Mouse (Mus musculus) embryonic facial prominence, embryonic 11.5 days (tissue): Measurements from ENCODE around the gene Ndufaf2. TPM values are rescaled to one million over a fixed set of nuclear protein-coding genes. Genes with fewer than 3 reads are reported as not detected.
A peak's percentile ranks its signal among the peaks of the same experiment; 100 is the strongest.

Source experiments
- ATAC-seq: fragments of 200-750 bp; cut with Nextera tagmentation; replicated peaks from 2 replicates; pipeline ENCODE4 v1.8.0; 2017; ENCODE audit warnings: low read depth; ENCODE audit not compliant: insufficient number of reproducible peaks, low FRiP score, low TSS enrichment
- DNase-seq: peaks from one replicate; pipeline ENCODE4 v3.0.0-alpha.2; 2015; ENCODE audit warnings: low spot score
- H3K27ac ChIP-seq: fragments of 300-500 bp; sonication (generic); replicated peaks from 2 replicates; pipeline ENCODE4 v1.5.1; 2014; ENCODE audit warnings: mild to moderate bottlenecking, low read depth, low read length, control low read depth
- H3K27me3 ChIP-seq: fragments of 300-500 bp; sonication (generic); 2 replicates; pipeline ENCODE4 v1.6.1; 2014; ENCODE audit warnings: mild to moderate bottlenecking, low read length, moderate library complexity, mixed read lengths; ENCODE audit not compliant: control insufficient read depth, insufficient read depth
- H3K36me3 ChIP-seq: fragments of 300-500 bp; sonication (generic); replicated peaks from 2 replicates; pipeline ENCODE4 v1.6.1; 2014; ENCODE audit warnings: low read depth, mild to moderate bottlenecking, low read length, moderate library complexity, mixed read lengths; ENCODE audit not compliant: control insufficient read depth, insufficient read depth
- H3K4me1 ChIP-seq: fragments of 300-500 bp; sonication (generic); 2 replicates; pipeline ENCODE4 v1.6.1; 2014; ENCODE audit warnings: low read length, mixed read lengths; ENCODE audit not compliant: control insufficient read depth, insufficient read depth
- H3K4me2 ChIP-seq: fragments of 300-500 bp; sonication (generic); 2 replicates; pipeline ENCODE4 v1.6.1; 2014; ENCODE audit warnings: low read depth, mild to moderate bottlenecking, control low read depth, low read length, moderate library complexity
- H3K4me3 ChIP-seq: fragments of 300-500 bp; sonication (generic); 2 replicates; pipeline ENCODE4 v1.5.1; 2014; ENCODE audit warnings: low read depth, low read length, control low read depth
- H3K9ac ChIP-seq: fragments of 300-500 bp; sonication (generic); replicated peaks from 2 replicates; pipeline ENCODE4 v1.6.1; 2014; ENCODE audit warnings: mild to moderate bottlenecking, control low read depth, low read length
- H3K9me3 ChIP-seq: fragments of 300-500 bp; sonication (generic); replicated peaks from 2 replicates; pipeline ENCODE4 v1.6.1; 2016; ENCODE audit warnings: mild to moderate bottlenecking, low read length, inconsistent platforms, mixed read lengths; ENCODE audit not compliant: control insufficient read depth
- WGBS: fragments of 180-500 bp; shearing (Covaris S2); extraction: QIAGEN DNeasy Blood & Tissue Kit; methylation state at CpG from one replicate; pipeline ENCODE4 v1.1.7; 2014; 5-methylcytosine and 5-hydroxymethylcytosine counted together
- polyA plus RNA-seq: library from polyadenylated mRNA; unstranded; fragments of >200 nt; fragmentation: Nextera tagmentation; extraction: Ambion mirVana; gene quantifications from 2 replicates; pipeline ENCODE4 v1.2.1, GENCODE M21; 2014

Gene Ndufaf2
- 99.9 and 112 TPM in 2 replicates for polyA plus RNA-seq

GRCm38 (mm10) chr13:108158465-108159240 lies at the start of gene Ndufaf2, which contains the start of gene Ercc8:
Ndufaf2 (minus strand) TSS chr13:108158623.
Ercc8 (plus strand) TSS chr13:108158731.
- ATAC-seq (peak; percentile 97), DNase-seq (peak; percentile 97)
- Histone ChIP-seq H3K4me1 (no peaks in the 10 kb centered on the region), H3K9me3 (no peaks in the 10 kb centered on the region), H3K9ac (peak within 1 kb of the TSS; percentile 74), H3K36me3 (no peaks in the 10 kb centered on the region), H3K4me2 (peak within 1 kb of the TSS; percentile 72), H3K27ac (no peak within 1 kb of the TSS), H3K27me3 (no peaks in the 10 kb centered on the region), H3K4me3 (peak within 1 kb of the TSS; percentile 83)
- under 1% methylated on average over 47 of the region's 47 CpGs for WGBS

DNA sequence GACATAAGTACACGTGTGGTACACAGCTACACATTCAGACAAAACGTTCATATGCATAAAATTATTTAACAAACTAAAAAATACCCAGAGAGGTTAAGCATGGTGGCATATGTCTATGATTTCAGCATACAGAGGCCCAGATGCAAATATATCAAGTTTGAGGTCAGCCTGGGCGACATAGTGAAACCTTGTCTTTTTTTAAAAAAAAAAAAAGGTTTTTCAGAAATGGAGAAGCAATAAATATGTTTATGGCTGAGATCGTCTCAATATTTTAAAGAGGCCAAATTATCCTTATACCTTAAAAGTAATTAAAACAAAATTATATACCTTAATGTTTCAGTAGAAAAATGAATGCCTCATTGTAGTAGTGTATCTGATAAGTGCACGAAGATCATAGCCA lies 49.7 kb upstream of the Ndufaf2 start:
- no peaks in the 10 kb centered on the region for H3K4me1 ChIP-seq
- no peaks in the 10 kb centered on the region for H3K36me3 ChIP-seq
- H3K27ac ChIP-seq = no peak overlapping the region
- no peak for ATAC-seq
- WGBS = 69% methylated on average over 5 of the region's 5 CpGs
- H3K27me3 ChIP-seq = no peaks in the 10 kb centered on the region
- DNase-seq = no peak
- no peak overlapping the region for H3K9ac ChIP-seq
- no peaks in the 10 kb centered on the region for H3K9me3 ChIP-seq
- H3K4me3 ChIP-seq = no peak overlapping the region
- no peak overlapping the region for H3K4me2 ChIP-seq

- no peaks in the 10 kb centered on the region for H3K27me3 ChIP-seq
- 89% methylated on average over 2 of the region's 2 CpGs for WGBS
- H3K4me2 ChIP-seq = no peak overlapping the region
- no peak overlapping the region for H3K27ac ChIP-seq
- no peaks in the 10 kb centered on the region for H3K4me1 ChIP-seq
- ATAC-seq (no peak), DNase-seq (no peak)
- H3K4me3 ChIP-seq = no peak overlapping the region
- H3K9ac ChIP-seq = no peak overlapping the region
- H3K9me3 ChIP-seq = no peaks in the 10 kb centered on the region
- H3K36me3 ChIP-seq = no peaks in the 10 kb centered on the region
These were observed 49.0 kb upstream of the Ndufaf2 start for GRCm38 (mm10) chr13:108207447-108207846.

DNA sequence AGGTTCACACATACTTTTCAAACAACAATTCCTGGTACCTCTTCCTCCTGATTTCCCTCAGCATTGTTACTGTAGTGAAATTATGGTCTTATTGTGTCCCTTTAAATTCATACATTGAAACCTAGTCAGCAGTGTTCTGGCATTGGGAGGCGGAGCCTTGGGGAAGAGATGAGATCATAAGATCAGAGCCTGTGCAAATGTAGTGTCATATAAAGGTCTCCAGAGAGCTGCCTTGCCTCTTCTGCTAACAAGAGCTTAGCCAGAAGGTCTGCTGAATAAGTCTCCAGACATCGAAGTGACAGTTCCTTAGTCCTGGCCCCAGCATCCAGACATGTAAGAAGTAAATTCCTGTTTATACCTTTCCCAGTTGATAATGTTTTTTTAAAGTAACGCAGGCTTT lies 46.4 kb upstream of the Ndufaf2 start:
- H3K4me3 ChIP-seq = no peak overlapping the region
- H3K4me2 ChIP-seq = no peak overlapping the region
- H3K9ac ChIP-seq = no peak overlapping the region
- no peak overlapping the region for H3K27ac ChIP-seq
- no peaks in the 10 kb centered on the region for H3K9me3 ChIP-seq
- WGBS = 86% methylated on average over 3 of the region's 3 CpGs
- no peaks in the 10 kb centered on the region for H3K36me3 ChIP-seq
- no peak for DNase-seq
- H3K27me3 ChIP-seq = no peaks in the 10 kb centered on the region
- no peak for ATAC-seq
- no peaks in the 10 kb centered on the region for H3K4me1 ChIP-seq

DNA sequence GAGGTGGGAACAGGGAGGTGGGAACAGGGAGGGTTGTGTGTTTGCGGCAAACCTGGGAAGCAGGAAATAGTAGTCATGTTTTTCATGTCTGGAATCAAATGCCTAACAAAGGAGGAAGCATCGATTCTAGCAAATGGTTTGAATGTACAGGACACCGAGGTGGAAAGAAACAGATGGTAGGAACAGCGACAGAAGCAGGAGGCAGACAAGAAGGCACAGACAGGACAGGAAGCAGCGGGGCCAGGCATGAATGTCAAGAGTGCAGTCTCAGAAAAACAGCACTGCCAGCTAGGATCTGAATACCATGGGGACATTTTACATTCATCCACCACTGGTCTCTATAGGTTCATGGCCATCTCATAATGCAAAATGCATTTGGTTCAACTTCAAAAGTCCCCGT lies 37.1 kb upstream of the Ndufaf2 start:
- no peaks in the 10 kb centered on the region for H3K9me3 ChIP-seq
- H3K4me3 ChIP-seq = no peak overlapping the region
- no peaks in the 10 kb centered on the region for H3K27me3 ChIP-seq
- DNase-seq = no peak
- no peaks in the 10 kb centered on the region for H3K4me1 ChIP-seq
- H3K27ac ChIP-seq = no peak overlapping the region
- H3K9ac ChIP-seq = no peak overlapping the region
- no peak overlapping the region for H3K4me2 ChIP-seq
- H3K36me3 ChIP-seq = no peaks in the 10 kb centered on the region
- WGBS = 88% methylated on average over 6 of the region's 6 CpGs
- ATAC-seq = no peak

- 60% methylated on average over 11 of the region's 11 CpGs for WGBS
- Histone ChIP-seq H3K4me1 (no peaks in the 10 kb centered on the region), H3K27ac (no peak overlapping the region), H3K4me2 (no peak overlapping the region), H3K4me3 (no peak overlapping the region), H3K27me3 (no peaks in the 10 kb centered on the region), H3K36me3 (no peaks in the 10 kb centered on the region), H3K9me3 (no peaks in the 10 kb centered on the region), H3K9ac (no peak overlapping the region)
- ATAC-seq = no peak
- peak; percentile 77 for DNase-seq
These were observed 32.8 kb upstream of the Ndufaf2 start for GRCm38 (mm10) chr13:108191074-108191720.

DNA sequence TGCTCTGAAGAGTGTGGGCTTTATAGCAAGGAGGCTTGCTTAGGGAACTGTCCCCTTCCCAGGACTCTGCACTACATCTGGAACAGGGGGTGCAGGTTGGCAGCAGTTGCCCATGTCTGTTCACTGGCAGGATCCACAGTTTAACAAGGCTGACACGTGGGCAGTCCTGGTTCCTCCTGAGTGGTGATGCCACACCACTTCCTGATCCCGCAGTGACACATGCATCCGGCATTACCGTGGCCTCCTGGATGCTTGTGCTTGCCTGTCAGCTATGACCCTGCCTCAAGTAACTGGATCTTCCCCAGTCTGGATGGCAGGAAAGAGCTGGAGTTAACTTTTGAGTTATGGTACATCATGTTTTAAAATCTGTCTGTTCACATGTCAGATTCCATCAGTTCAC lies 29.6 kb upstream of the Ndufaf2 start:
- H3K9ac ChIP-seq = no peak overlapping the region
- no peak for DNase-seq
- H3K27ac ChIP-seq = no peak overlapping the region
- no peaks in the 10 kb centered on the region for H3K9me3 ChIP-seq
- H3K4me1 ChIP-seq = no peaks in the 10 kb centered on the region
- whole genome bisulfite sequencing = 93% methylated on average over 4 of the region's 4 CpGs
- no peak overlapping the region for H3K4me2 ChIP-seq
- no peak overlapping the region for H3K4me3 ChIP-seq
- ATAC-seq = no peak
- no peaks in the 10 kb centered on the region for H3K27me3 ChIP-seq
- no peaks in the 10 kb centered on the region for H3K36me3 ChIP-seq

- H3K36me3 ChIP-seq = peaks cover 3% of the 10 kb centered on the region; the same call in 1 of the 2 replicates
- no peak overlapping the region for H3K9ac ChIP-seq
- no peak overlapping the region for H3K4me2 ChIP-seq
- no peak overlapping the region for H3K27ac ChIP-seq
- WGBS = 93% methylated on average over 3 of the region's 3 CpGs
- H3K4me3 ChIP-seq = no peak overlapping the region
- no peaks in the 10 kb centered on the region for H3K4me1 ChIP-seq
- no peaks in the 10 kb centered on the region for H3K27me3 ChIP-seq
- no peak for DNase-seq
- ATAC-seq = no peak
- no peaks in the 10 kb centered on the region for H3K9me3 ChIP-seq
These were observed 27.1 kb upstream of the Ndufaf2 start for GRCm38 (mm10) chr13:108185530-108185929.
